Mouse (Mus musculus): ENCODE results near the gene Hspb7.

Hspb7 gene

DNA sequence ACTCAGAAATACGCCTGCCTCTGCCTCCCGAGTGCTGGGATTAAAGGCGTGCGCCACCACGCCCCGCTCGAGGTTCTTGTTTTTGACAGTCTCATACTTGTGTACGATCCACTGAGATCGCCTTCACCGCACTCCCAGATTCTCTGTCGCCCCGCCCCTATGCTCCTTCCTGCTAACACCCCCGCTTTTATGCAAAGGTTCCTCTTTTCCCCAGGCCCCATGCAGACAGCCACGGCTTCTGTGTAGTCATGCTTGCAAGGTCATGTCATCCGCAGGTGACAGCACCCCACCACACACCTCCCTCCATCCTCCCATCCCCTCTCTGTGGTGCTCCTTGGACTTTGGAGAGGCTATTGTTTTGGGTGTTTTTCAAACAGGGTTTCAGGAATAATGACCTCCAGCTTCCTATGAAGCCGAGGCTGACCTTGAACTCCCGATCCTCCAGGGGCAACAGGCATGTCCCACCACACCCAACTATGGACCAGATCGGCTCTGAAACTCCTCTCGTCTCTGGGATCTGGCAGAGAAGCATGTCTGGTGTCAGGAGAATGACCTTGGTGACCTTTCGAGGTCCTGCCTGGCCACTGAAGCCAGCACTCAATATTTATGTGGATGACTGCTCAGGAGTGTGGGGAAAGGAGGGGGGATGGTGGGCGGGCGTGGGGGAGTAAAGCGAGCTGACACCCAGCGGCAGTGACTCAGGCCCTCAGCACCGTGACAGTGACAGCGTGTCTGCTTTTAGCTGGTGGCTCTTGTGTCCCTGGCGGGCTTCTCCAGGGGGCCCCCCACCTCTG, 984 bp upstream of the Hspb7 start:
- DNase-seq (ENCODE audit: low read depth, low spot score), result no peak

DNA sequence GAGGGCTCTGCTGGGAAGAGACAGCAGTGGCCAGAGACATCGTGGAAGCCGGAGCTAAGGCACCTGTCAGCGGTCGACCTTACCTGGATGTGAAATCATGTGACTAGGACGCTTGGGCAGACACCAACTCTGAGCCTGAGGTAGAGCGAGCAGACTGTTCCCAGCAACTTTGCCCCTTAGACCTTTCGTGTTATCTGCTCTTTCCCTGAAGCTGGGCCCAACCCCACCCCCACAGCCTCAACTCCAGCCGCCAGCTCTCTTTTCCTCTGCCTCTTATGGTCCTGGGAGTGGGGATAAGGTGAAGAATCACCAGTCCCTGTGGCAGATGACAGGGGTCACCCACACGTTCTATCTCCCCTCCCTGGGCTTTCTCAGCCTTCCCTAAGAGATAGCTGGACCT, 307 bp downstream of the Hspb7 start:
- DNase-seq (ENCODE audit: low read depth, low spot score), result no peak

DNA sequence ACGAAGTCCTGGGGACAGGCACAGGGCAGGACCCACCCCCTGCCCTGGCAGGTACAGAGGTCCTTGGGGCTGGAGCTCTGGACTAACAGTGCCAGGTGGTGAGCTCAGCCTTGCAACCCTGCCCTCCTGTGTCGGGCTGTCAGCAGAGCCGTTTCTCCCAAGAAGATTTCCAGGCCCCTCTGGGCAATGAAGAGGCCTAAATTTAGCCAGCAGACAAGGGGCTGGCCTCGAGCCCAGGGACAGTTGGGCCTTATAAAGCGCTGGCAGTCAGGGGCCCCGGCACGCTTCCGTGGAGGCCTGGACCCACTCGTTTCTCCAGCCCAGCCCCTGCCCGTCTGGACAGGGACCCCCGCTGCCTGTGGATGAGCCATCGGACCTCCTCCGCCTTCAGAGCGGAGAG, 844 bp downstream of the Hspb7 start:
- peak; percentile 76 for DNase-seq (ENCODE audit: low read depth, low spot score)

DNA sequence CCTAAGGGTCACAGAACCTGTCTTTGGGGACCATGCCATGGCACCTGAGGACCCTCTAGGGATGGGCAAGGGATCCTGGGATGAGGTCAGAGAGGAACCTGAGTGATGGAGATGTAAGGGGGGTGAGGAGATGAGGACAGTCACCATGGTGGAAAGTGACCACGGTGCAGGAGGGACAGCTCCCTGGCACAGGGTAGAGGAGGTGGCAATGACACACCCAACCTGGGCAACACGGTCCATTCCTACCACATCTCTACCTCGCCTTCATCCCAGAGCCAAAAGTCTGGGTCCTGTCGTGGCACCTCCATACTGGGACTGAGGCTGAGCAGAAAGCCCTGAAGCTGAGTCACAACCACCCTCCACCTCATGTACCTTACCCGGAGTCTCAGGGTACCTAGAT, 2.3 kb downstream of the Hspb7 start:
- DNase-seq (ENCODE audit: low read depth, low spot score), result no peak

DNA sequence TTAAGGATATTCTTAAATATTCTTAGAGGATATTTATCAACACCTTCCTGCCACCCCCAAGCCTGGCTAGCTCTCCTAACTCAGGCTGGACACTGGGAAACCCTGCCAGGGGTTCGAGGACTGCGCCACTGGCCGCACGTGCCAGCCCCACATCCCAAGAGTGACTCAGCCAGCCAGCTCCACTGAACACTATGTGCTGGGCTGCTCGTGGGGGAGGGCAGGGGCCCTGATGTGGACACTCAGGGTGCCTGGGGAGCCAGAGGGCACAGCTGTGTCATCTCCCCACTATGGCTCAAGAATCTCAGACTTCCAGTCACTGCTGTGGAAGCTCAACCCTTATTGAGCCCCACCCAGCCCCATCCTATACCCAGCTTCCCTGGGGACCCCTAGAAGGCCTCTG, 2.7 kb downstream of the Hspb7 start:
- DNase-seq (ENCODE audit: low read depth, low spot score), result no peak

DNA sequence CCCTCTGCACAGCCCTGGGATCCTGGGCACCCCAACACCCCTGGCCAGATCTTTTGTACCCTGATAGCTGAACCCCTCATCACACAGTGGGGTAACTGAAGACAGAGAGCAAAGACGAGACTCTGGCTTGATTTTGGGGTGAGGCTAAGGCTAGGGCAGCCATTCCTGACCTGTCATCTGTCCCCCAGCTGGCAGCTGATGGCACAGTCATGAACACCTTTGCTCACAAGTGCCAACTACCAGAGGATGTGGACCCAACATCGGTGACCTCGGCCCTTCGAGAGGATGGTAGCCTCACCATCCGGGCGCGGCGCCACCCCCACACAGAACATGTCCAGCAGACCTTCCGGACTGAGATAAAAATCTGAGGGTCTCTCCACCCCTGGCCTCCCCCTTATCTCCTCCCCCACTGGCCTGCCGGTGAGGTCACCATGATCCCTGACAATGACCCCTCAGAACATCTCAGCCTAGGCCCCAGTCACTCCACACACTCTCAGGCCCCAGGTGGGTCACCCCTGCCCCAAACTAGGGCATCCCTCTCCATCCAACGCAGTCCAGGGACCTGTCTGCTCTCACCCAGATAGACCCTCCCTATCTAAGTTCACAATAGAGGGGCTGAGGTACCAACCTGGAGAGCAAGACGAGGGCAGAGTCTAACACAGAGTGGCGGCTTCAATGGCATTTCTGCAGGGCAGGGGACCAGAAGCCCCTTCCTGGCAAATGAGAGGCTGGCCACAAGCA, 3.3 kb downstream of the Hspb7 start:
- no peak for DNase-seq (ENCODE audit: low read depth, low spot score)

DNA sequence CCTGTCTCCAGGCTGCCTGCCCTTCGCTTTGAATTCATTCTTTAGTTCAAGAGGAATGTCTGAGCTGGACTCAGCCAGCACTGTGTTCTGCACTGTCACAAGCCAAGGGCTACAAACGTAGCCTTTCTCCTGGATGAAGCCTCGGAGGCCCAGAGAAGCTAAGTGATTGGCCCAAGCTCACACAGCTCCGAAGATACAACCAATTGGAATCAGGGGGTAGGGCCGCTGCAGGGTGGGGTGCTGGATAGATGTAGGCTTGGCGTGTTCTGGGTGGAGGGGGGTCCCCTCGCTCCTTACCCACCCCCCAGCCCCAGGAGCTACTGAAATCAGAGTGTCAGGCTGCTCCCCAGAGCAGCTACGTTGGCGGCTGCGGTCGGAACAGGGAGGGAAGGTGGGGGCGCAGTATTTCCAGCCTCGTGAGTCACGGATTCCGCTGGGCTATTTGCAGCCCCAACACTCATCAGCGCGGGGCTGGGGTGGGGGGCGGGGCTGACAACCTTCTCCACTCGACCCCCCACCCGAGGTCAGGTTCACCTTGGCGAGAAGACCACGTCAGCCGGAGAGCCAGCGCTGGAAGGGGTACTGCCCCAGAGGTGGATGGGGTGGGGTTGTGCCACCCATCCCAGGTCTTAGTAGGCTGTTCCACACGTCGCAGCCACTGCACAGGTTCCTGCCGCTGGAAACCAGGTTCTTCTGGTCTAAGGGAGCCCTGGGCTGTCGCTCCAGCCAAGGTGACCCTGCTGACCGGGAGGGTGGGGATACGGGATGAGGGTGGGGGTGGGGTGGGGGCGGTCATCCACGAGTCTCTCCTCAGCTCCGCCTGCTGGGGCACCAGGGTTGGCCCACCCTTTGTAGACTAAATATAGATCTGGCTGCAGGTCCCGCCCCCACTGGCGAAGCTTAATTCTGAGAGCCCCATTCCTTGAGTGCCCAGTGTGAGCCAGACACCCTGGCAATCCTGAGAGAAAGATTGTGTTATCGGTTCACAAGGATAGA, 5.2 kb downstream of the Hspb7 start:
- DNase-seq (ENCODE audit: low read depth, low spot score), result peak; percentile 75

DNA sequence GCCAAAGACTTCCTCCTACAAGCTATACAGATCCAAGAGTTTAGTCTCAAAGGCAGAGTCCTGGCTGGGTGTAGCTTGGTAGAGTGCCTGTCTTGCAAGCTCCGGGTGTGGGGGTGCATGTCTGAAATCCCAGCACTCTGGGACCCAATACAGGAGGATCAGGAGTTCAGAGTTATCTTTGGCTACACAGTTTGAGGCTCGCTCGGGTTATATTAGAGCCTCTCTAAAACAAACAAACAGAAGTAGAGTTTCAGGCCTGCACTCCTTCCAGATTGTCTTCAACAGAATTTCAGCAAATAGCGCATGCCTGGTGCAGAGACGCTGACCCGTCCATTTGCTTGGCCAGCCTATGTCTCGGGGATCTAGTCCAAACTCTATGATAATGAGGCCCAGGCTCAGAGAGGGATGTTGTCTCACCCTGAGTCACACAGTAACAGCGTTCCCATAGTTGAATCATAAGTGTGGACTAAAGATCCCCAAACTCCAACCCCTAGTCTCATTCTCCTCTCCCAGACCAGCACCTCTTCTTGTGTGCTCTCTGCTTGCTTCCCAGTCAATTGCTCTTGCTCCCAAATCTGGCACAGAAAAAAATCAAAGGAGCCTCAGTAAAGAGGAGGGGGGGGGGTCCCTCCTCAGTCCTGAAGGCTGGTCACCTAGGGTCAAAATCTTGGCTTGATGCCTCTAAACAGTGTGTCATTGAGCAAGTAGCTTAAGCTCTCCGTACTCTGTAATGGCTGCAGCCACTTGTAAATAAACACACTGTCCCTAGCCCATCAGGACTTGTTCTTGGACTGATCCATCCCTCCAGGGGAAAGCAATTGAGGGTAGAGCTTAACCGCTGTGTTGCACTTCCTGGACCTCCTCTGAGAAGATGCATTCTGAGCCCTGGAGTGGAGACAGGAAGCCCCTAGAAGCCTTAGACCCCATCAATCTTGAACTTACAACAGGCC, 6.5 kb downstream of the Hspb7 start:
- DNase-seq (ENCODE audit: low read depth, low spot score), result no peak

DNA sequence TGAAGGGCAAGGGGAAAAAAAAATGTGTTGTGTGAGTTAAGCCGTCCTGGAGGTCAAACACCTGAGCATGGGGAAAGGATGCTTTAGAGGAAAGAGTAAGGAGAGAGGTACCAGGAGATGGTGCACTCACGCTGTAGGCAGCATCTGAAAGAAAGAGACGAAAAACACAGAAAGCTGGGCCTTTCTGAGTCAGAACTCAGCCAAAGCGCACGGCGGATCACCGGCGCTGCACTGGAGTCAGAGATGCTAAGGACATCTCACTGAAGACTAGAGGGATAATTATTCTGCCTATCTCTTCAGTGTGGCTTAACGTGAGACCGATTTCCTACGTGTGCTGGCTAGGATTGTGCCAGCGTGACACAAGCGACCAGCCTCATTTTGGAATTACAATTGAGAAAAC, 7.3 kb downstream of the Hspb7 start:
- DNase-seq (ENCODE audit: low read depth, low spot score), result no peak

DNA sequence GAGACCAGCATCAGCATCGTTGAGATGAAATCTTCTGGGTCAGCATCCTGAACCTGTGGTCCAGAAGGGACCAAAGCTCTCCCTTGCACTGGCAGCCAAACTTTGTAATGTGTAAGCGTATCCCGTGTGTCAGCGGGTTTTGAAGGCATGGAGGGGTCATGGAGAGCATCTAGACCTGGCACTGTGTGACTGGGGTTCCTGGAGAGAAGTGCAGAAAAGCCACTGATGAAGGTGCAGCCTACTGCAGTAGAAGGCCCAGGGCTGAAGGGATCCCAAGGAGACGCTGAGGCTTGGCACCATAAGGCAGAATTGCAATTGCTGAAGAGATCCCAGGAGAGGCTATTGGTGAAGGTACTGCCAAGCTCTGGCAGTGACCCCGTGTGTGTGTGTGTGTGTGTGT, 8.8 kb downstream of the Hspb7 start:
- no peak for DNase-seq (ENCODE audit: low read depth, low spot score)

DNA sequence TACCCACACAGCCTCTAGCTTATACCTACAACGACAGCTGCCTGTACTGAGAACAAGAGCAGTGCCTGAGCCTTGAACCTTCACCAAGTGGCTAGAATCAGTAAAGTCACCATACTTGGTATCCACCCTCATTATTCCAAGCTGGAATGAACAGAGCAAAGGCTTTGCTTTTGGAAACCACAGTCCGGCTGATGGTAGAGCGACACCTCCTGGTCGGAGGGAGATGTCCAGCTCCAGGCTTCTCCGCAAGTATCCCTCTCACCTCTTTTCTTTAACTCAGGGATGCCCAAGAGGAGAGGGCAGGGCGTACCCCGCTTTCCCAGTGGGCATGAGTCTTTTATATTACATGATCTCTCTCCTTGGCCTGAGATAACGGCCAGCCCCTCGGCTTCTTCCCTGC, 9.3 kb downstream of the Hspb7 start:
- no peak for DNase-seq (ENCODE audit: low read depth, low spot score)

DNA sequence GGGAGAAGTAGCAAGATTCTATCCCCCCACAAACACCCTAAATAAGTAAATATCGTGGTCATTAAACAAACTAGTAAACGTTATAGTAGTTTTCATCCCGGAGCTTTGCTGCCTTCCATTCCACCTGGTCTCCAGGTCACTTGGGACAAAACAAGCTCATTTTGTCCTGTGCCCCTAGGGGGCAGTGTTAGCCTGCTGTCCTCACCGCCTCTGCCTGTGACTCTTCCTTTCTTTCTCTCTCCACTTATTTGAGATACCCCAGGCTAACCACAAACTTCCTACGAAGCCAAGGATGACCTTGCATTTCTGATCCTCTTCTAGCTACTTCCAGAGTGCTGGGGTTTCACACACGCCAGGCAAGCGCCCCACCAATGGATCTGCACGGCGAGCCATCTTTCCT, 10.4 kb downstream of the Hspb7 start:
- DNase-seq (ENCODE audit: low read depth, low spot score), result peak; percentile 68

DNA sequence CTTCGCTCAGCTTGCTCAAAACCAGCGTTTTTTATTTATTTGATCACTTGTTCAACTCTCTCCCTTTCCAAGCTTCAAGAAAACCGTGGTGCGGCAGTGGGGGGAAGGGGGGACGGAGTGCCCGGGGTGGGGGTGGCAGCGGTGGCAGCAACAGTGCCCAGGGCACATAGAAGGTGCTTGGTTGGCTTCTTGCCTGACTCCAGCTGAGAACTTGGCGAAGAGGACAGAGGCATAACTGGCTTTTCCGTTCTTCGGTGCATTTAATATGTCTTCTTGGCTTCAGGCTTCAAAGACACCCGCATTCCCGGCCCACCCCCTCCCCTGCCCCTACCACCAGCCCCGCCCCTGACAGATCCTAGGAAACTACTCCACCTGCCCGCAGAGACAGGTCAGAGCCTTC, 12.1 kb downstream of the Hspb7 start:
- no peak for DNase-seq (ENCODE audit: low read depth, low spot score)

DNA sequence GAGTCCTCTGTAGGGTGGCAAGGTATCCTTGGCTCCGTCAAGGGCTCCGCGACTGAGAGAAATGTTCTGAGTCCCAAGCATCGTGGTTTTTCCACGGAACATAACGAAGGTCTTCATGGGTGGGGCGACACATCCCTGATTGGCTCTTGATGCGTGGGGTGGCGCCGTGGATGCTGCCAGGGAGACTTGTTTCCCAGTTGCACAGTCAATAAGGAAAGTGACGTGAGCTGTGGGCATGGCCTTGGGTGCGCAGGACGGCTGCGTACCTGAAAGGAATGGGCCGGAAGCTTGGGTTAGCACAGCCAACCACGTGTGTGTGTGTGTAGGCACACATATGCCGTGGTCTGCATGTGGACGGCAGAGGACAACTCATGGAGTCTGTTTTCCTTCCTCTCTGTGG, 12.6 kb downstream of the Hspb7 start:
- DNase-seq (ENCODE audit: low read depth, low spot score), result no peak

DNA sequence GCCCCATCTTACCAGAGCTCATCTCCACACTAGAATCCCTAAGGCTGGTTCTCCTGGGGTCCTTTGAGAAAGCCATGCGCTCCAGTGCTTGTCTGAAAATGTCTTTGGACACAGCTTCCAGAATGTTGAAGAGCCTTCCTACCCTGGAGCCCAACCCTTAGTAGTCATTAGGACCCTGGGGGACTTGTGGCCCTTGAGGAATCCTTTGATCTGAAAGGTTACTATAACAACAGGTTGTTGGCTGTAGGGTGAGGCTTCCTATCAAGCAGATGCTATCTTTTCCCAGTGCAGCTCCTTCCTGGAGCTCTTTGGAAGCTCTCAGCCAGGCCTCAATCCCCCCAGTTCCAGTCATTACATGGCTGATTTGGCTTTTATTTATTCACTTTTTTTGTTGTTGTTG, 15.4 kb downstream of the Hspb7 start, which contains the start of gene Srarp:
Gene Srarp, minus strand, starts transcription at position 132 of the 400 bp plus-strand sequence.
- no peak for DNase-seq (ENCODE audit: low read depth, low spot score)

DNA sequence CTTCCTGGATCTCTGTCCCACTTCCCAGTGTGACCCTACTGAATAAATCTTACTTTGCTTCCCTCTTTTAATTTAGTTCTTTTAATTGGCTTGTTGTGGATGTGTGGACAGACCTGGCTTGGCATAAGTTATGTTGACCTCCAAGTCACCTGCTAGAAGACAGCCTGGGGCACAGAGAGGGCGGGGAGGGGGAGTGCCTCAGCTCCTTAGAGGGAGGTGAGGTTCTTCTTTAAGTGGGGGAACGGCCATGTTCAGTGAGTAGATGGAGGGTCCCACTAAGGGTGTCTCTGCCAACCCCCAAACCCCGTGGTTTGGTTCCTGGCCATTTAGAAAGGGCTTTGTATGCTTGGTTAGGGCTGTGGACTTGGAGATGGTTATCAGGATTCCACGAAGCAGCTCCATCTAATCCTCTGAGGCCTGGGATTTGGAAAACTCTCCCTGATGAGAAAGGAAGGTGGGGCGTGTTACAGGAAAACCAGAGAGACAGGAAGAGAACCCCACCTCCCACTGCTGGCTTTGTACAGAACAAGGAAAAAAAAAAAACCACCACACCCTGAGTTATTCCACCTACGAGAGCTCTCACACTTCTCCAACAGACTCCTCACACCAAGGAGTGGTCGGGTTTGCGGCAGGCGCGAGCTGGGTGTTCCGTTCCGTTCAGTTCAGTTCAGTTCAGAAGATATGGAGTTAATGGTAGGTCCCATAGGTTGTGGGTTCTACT, 18.7 kb downstream of the Hspb7 start:
- no peak for DNase-seq (ENCODE audit: low read depth, low spot score)

DNA sequence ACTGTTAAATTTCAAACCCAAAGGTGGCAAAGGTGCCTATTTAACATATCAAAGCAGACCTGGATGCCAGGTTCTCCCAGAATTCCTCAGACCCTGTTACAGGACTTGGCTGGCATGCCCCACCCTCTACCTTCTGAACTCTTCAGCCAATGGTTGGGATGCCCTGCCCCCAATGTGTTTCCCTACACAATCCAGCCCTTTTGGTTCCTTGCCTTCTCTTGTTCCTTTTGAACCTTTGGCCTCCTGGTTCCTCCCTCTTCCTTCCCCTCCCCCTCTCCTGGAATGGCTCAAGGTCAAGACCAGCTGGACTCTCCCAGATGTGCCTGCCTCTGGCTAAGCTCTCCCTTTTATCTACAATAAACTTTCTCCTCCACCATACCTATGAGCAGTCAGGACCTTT, 20.3 kb downstream of the Hspb7 start:
- DNase-seq (ENCODE audit: low read depth, low spot score), result no peak

DNA sequence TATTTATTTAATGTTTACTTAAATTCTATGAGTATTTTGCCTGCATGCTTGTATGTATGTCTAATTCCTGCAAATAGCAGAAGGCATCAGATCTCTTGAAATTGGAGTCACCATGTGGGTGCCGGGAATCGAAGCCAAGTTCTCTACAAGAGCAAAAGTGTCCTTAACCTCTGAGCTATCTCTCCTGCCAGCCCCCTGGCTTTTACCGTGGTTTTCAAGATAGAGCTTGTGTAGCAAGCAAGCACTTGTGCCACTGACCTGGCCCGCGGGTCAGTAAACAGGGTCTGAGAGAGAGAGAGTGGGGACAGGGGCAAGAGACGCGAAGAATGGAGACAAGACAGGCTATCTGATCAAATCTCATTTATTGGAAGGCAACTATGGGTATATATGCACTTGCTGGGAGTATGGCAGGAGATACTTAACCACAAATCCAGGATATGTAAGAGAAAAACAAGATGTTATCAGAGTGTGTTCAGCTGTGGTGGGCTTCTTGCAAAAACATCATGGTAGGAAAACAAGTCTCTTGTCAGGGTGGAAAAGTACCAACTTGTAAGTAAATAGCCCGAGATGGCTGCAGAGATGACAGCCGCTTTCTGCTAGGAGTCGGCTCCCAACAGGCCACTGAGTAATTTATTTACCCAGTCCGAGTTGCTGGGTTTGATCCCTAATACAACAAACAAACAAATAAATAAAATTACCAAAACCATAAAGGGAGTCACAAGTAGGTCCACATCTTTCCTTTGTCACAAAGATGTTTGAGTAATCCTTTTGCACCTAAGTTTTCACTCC, 23.3 kb downstream of the Hspb7 start:
- no peak for DNase-seq (ENCODE audit: low read depth, low spot score)

Data from skeletal muscle tissue, adult 2 months (tissue).